Mouse (Mus musculus) MEL (cell line): Measurements from ENCODE around the gene Tmem198. TPM values are rescaled to one million over a fixed set of nuclear protein-coding genes. Genes with fewer than 3 reads are reported as not detected.

Source experiments
- DNase-seq: peaks from one replicate; pipeline ENCODE4 v3.0.0; 2011; ENCODE audit warnings: low read depth, low spot score
- H3K27ac ChIP-seq: 2 replicates; pipeline ENCODE4 v1.5.1; 2012; ENCODE audit warnings: low read depth, mild to moderate bottlenecking, control low read depth, low read length, moderate library complexity; ENCODE audit not compliant: control insufficient read depth
- H3K27me3 ChIP-seq, 2 experiments: fragments of 150-350 bp in 1 of 2; sonication (generic) in 1 of 2; 2 replicates each; pipeline ENCODE4 v1.6.1; 2012; ENCODE audit warnings: low read length in 2 of 2, mild to moderate bottlenecking in 2 of 2, improper control_type of control experiment in 1 of 2, moderate library complexity in 1 of 2; ENCODE audit not compliant: insufficient read depth in 2 of 2, control insufficient read depth in 1 of 2
- H3K36me3 ChIP-seq, 2 experiments: 2 replicates each; pipeline ENCODE4 v1.6.1; 2012 to 2014; ENCODE audit warnings: low read length in 2 of 2, improper control_type of control experiment in 1 of 2, inconsistent platforms in 1 of 2, mild to moderate bottlenecking in 1 of 2; ENCODE audit not compliant: insufficient read depth in 2 of 2, control insufficient read depth in 1 of 2
- H3K4me1 ChIP-seq, 2 experiments: fragments of 150-350 bp in 1 of 2; sonication (generic) in 1 of 2; 2 replicates each; pipeline ENCODE4 v1.6.1; 2012; ENCODE audit warnings: low read length in 2 of 2, improper control_type of control experiment in 1 of 2, mild to moderate bottlenecking in 1 of 2; ENCODE audit not compliant: insufficient read depth in 2 of 2, control insufficient read depth in 1 of 2
- H3K4me3 ChIP-seq, 2 experiments: fragments of 150-350 bp in 1 of 2; sonication (generic) in 1 of 2; 2 replicates each; pipeline ENCODE4 v1.5.1; 2012; ENCODE audit warnings: low read depth in 2 of 2, low read length in 2 of 2, mild to moderate bottlenecking in 2 of 2, moderate library complexity in 2 of 2, control low read depth in 1 of 2, improper control_type of control experiment in 1 of 2; ENCODE audit not compliant: control insufficient read depth in 1 of 2, insufficient read depth in 1 of 2
- H3K79me2 ChIP-seq: 2 replicates; pipeline ENCODE4 v1.6.1; 2012; ENCODE audit warnings: mild to moderate bottlenecking, low read length, moderate library complexity; ENCODE audit not compliant: control insufficient read depth, poor library complexity, insufficient read depth
- H3K9ac ChIP-seq: 2 replicates; pipeline ENCODE4 v1.6.1; 2012; ENCODE audit warnings: low read depth, mild to moderate bottlenecking, control low read depth, low read length, moderate library complexity; ENCODE audit not compliant: control insufficient read depth, poor library complexity, severe bottlenecking
- H3K9me3 ChIP-seq: fragments of 150-350 bp; sonication (generic); replicated peaks from 2 replicates; pipeline ENCODE4 v1.6.1; 2012; ENCODE audit warnings: mild to moderate bottlenecking, low read length, improper control_type of control experiment, moderate library complexity; ENCODE audit not compliant: insufficient read depth
- BHLHE40 ChIP-seq: IDR thresholded peaks from 2 replicates; pipeline ENCODE4 v1.6.1; 2012; ENCODE audit warnings: low read depth, mild to moderate bottlenecking, inconsistent platforms, low read length, improper control_type of control experiment, borderline replicate concordance
- CHD1 ChIP-seq: IDR thresholded peaks from 2 replicates; pipeline ENCODE4 v1.6.1; 2012; ENCODE audit warnings: low read depth, mild to moderate bottlenecking, inconsistent platforms, low read length, improper control_type of control experiment
- CTCF ChIP-seq, 3 experiments: IDR thresholded peaks in 2 of 3; conservative IDR thresholded peaks in 1 of 3; 2 replicates each; pipeline ENCODE4 v1.5.1; 2011 to 2012; ENCODE audit warnings: low read length in 3 of 3, low read depth in 2 of 3, mild to moderate bottlenecking in 2 of 3, improper control_type of control experiment in 1 of 3, inconsistent platforms in 1 of 3, mixed read lengths in 1 of 3, moderate library complexity in 1 of 3; ENCODE audit not compliant: control insufficient read depth in 1 of 3, insufficient read depth in 1 of 3, poor library complexity in 1 of 3, severe bottlenecking in 1 of 3
- EP300 ChIP-seq, 2 experiments: IDR thresholded peaks; 2 replicates each; pipeline ENCODE4 v1.6.1; 2011; ENCODE audit warnings: improper control_type of control experiment in 2 of 2, low read length in 2 of 2, low read depth in 1 of 2, mild to moderate bottlenecking in 1 of 2
- ETS1 ChIP-seq: IDR thresholded peaks from 2 replicates; pipeline ENCODE4 v1.6.1; 2012; ENCODE audit warnings: low read depth, mild to moderate bottlenecking, inconsistent platforms, low read length, improper control_type of control experiment, moderate library complexity
- GABPA ChIP-seq: IDR thresholded peaks from 2 replicates; pipeline ENCODE4 v1.6.1; 2012; ENCODE audit warnings: low read depth, mild to moderate bottlenecking, inconsistent platforms, low read length, improper control_type of control experiment, moderate library complexity
- HCFC1 ChIP-seq: IDR thresholded peaks from 2 replicates; pipeline ENCODE4 v1.6.1; 2012; ENCODE audit warnings: low read depth, mild to moderate bottlenecking, inconsistent platforms, low read length, improper control_type of control experiment, moderate library complexity
- JUND ChIP-seq: IDR thresholded peaks from 2 replicates; pipeline ENCODE4 v1.6.1; 2011; ENCODE audit warnings: low read depth, mild to moderate bottlenecking, improper control_type of control experiment, low read length
- MAFK ChIP-seq: IDR thresholded peaks from 2 replicates; pipeline ENCODE4 v1.6.1; 2011; ENCODE audit warnings: low read depth, mild to moderate bottlenecking, low read length, improper control_type of control experiment, borderline replicate concordance
- MEF2A ChIP-seq: IDR thresholded peaks from 2 replicates; pipeline ENCODE4 v1.6.1; 2014; ENCODE audit warnings: low read depth, mild to moderate bottlenecking, inconsistent platforms, low read length, improper control_type of control experiment; ENCODE audit not compliant: poor library complexity, insufficient replicate concordance, severe bottlenecking; ENCODE audit errors: extremely low read depth
- MXI1 ChIP-seq: IDR thresholded peaks from 2 replicates; pipeline ENCODE4 v1.6.1; 2011; ENCODE audit warnings: mild to moderate bottlenecking, low read depth, low read length, improper control_type of control experiment
- NELFE ChIP-seq: IDR thresholded peaks from 2 replicates; pipeline ENCODE4 v1.6.1; 2011; ENCODE audit warnings: low read depth, low read length, improper control_type of control experiment
- NRF1 ChIP-seq: IDR thresholded peaks from 2 replicates; pipeline ENCODE4 v1.6.1; 2014; ENCODE audit warnings: low read depth, mild to moderate bottlenecking, inconsistent platforms, low read length, improper control_type of control experiment, moderate library complexity; ENCODE audit not compliant: poor library complexity, insufficient read depth, severe bottlenecking
- POLR2A ChIP-seq, 2 experiments: IDR thresholded peaks; 2 replicates each; pipeline ENCODE4 v1.6.1; 2011 to 2012; ENCODE audit warnings: low read length in 2 of 2, mild to moderate bottlenecking in 2 of 2, control low read depth in 1 of 2, improper control_type of control experiment in 1 of 2, low read depth in 1 of 2, moderate library complexity in 1 of 2; ENCODE audit not compliant: control insufficient read depth in 1 of 2, insufficient read depth in 1 of 2, poor library complexity in 1 of 2
- POLR2AphosphoS2 ChIP-seq: IDR thresholded peaks from 2 replicates; pipeline ENCODE4 v1.6.1; 2011; ENCODE audit warnings: low read length, improper control_type of control experiment
- POLR2AphosphoS5 ChIP-seq: IDR thresholded peaks from 2 replicates; pipeline ENCODE4 v1.6.1; 2012; ENCODE audit warnings: low read depth, borderline replicate concordance, mild to moderate bottlenecking, inconsistent platforms, low read length, moderate library complexity, mixed read lengths
- RCOR1 ChIP-seq: IDR thresholded peaks from 2 replicates; pipeline ENCODE4 v1.6.1; 2012; ENCODE audit warnings: low read depth, mild to moderate bottlenecking, inconsistent platforms, low read length, improper control_type of control experiment
- SMC3 ChIP-seq: IDR thresholded peaks from 2 replicates; pipeline ENCODE4 v1.6.1; 2011; ENCODE audit warnings: low read depth, low read length, improper control_type of control experiment
- TAL1 ChIP-seq: IDR thresholded peaks from 2 replicates; pipeline ENCODE4 v1.6.1; 2012; ENCODE audit warnings: mild to moderate bottlenecking, inconsistent platforms, low read length, moderate library complexity, mixed read lengths
- USF1 ChIP-seq: IDR thresholded peaks from 2 replicates; pipeline ENCODE4 v1.6.1; 2014; ENCODE audit warnings: low read depth, mild to moderate bottlenecking, inconsistent platforms, low read length, improper control_type of control experiment, moderate library complexity
- USF2 ChIP-seq, 2 experiments: IDR thresholded peaks; 2 replicates each; pipeline ENCODE4 v1.6.1; 2011 to 2012; ENCODE audit warnings: improper control_type of control experiment in 2 of 2, low read length in 2 of 2, borderline replicate concordance in 1 of 2, inconsistent platforms in 1 of 2, low read depth in 1 of 2, mild to moderate bottlenecking in 1 of 2; ENCODE audit not compliant: insufficient read depth in 1 of 2
- ZKSCAN1 ChIP-seq: IDR thresholded peaks from 2 replicates; pipeline ENCODE4 v1.6.1; 2012; ENCODE audit warnings: low read depth, mild to moderate bottlenecking, inconsistent platforms, low read length, improper control_type of control experiment, moderate library complexity
- ZMIZ1 ChIP-seq: IDR thresholded peaks from 2 replicates; pipeline ENCODE4 v1.6.1; 2012; ENCODE audit warnings: low read depth, mild to moderate bottlenecking, inconsistent platforms, low read length, improper control_type of control experiment, moderate library complexity
- ZNF384 ChIP-seq: IDR thresholded peaks from 2 replicates; pipeline ENCODE4 v1.6.1; 2012; ENCODE audit warnings: low read depth, mild to moderate bottlenecking, inconsistent platforms, low read length, improper control_type of control experiment
- polyA plus RNA-seq, 2 experiments: library from polyadenylated mRNA; stranded (reverse) in 1 of 2; unstranded in 1 of 2; fragments of >175 nt in 1 of 2; fragments of >200 nt in 1 of 2; gene quantifications; 2 replicates each; pipeline versions ENCODE4 v1.2.1 to v1.2.4; 2012; ENCODE audit warnings: low replicate concordance in 2 of 2, low read depth in 1 of 2; ENCODE audit not compliant: insufficient read length in 2 of 2, insufficient read depth in 1 of 2, missing spikeins in 1 of 2
- total RNA-seq: library from RNA; depleted of rRNA; stranded (reverse); fragments of 300-350 nt; gene quantifications from 2 replicates; pipeline ENCODE4 v1.2.3, GENCODE M21; 2012

Gene Tmem198
- total and polyA plus RNA-seq, 3 experiments, result 0.65 to 1.4 TPM; not detected in 1

DNA sequence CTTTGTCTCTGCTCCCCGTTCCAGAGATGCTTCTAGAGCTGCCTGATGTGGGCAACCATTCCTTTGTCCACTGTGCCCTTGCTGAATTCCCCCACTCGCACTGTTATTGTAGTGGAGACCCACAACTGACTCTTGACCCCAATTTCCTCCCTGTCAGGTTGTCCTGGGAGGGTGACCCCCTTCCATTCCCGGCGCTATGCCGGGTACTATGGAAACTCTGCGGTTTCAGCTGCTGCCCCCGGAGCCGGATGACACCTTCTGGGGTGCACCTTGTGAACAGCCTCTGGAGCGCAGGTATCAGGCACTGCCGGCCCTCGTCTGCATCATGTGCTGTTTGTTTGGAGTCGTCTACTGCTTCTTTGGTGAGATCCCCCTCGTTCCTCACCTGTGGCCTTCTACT lies 704 bp downstream of the Tmem198 start:
- Histone ChIP-seq H3K4me1 (0 out of 4 replicates have a peak, but pooled peaks cover 0 to 4% of the 10 kb centered on the region in 2 experiments), H3K4me3 (no peak overlapping the region), H3K79me2 (peaks cover 3% of the 10 kb centered on the region; the same call in 1 of the 2 replicates), H3K27ac (no peak overlapping the region), H3K9ac (no peak overlapping the region), H3K36me3 (peaks cover 0 to 5% of the 10 kb centered on the region in 2 experiments; a peak in 3 of 4 replicates), H3K9me3 (no peaks in the 10 kb centered on the region), H3K27me3 (no peaks in the 10 kb centered on the region)
- TF ChIP-seq CHD1, result no peak
- TF ChIP-seq USF2 (IDR thresholded peaks at IDR 0.05; ENCODE audit: borderline replicate concordance in 1 of 2, insufficient read depth in 1 of 2, low read depth in 1 of 2, low read length in 2 of 2), result no peak
- no peak for TF ChIP-seq HCFC1
- TF ChIP-seq NRF1, result no peak
- no peak for TF ChIP-seq TAL1
- no peak for TF ChIP-seq GABPA
- TF ChIP-seq USF1, result no peak
- no peak for TF ChIP-seq ETS1
- TF ChIP-seq ZKSCAN1, result no peak
- no peak for TF ChIP-seq POLR2AphosphoS2
- TF ChIP-seq BHLHE40, result no peak
- TF ChIP-seq ZMIZ1, result no peak
- no peak for TF ChIP-seq JUND
- no peak for TF ChIP-seq EP300 (IDR thresholded peaks at IDR 0.05; ENCODE audit: low read depth in 1 of 2, low read length in 2 of 2)
- no peak for TF ChIP-seq MAFK
- no peak for DNase-seq

DNA sequence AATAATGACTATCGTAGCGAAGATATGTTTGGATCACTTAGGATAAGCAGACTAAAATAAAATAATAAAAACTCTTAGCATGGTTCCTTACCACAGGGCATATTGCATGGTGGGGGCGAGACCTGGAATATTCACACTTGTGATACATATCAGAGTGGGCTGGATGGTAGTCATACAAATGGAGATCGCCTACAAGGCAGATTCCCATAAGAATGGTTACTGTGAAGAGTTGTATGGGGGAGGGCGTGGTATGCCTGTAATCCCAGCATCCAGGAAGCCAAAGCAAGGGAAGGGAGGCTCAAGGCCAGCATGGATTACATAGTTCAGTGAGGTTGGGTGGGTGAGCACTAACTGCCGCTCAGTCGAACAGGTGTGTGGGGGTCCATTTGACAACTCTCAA lies 1.4 kb downstream of the Tmem198 start:
- DNase-seq, result no peak
- Histone ChIP-seq H3K4me1 (0 out of 4 replicates have a peak, but pooled peaks cover 0 to 4% of the 10 kb centered on the region in 2 experiments), H3K9ac (no peak overlapping the region), H3K36me3 (peaks cover 0 to 5% of the 10 kb centered on the region in 2 experiments; a peak in 3 of 4 replicates), H3K27me3 (no peaks in the 10 kb centered on the region), H3K4me3 (no peak overlapping the region), H3K79me2 (peaks cover 3% of the 10 kb centered on the region; the same call in 1 of the 2 replicates), H3K9me3 (no peaks in the 10 kb centered on the region), H3K27ac (no peak overlapping the region)
- TF ChIP-seq NELFE (no peak), GABPA (no peak), POLR2AphosphoS2 (no peak), ZNF384 (no peak), POLR2AphosphoS5 (no peak), CTCF (IDR thresholded peaks at IDR 0.05 in 2 of 3, conservative IDR thresholded peaks at IDR 0.05 in 1 of 3; ENCODE audit: control insufficient read depth in 1 of 3, insufficient read depth in 1 of 3, low read depth in 2 of 3, low read length in 3 of 3, poor library complexity in 1 of 3, severe bottlenecking in 1 of 3) (no peak), HCFC1 (no peak), MEF2A (no peak), POLR2A (IDR thresholded peaks at IDR 0.05; ENCODE audit: control insufficient read depth in 1 of 2, insufficient read depth in 1 of 2, low read depth in 1 of 2, low read length in 2 of 2, poor library complexity in 1 of 2) (no peak), RCOR1 (no peak), MXI1 (no peak), MAFK (no peak), SMC3 (no peak), USF1 (no peak)
